Mouse (Mus musculus) lung, postnatal 4 days (tissue): Measurements from ENCODE around the gene Hsbp1.

Experiments
- DNase-seq, 2 experiments: peaks; one replicate each; pipeline ENCODE4 v3.0.0; 2021

Hsbp1 gene

DNA sequence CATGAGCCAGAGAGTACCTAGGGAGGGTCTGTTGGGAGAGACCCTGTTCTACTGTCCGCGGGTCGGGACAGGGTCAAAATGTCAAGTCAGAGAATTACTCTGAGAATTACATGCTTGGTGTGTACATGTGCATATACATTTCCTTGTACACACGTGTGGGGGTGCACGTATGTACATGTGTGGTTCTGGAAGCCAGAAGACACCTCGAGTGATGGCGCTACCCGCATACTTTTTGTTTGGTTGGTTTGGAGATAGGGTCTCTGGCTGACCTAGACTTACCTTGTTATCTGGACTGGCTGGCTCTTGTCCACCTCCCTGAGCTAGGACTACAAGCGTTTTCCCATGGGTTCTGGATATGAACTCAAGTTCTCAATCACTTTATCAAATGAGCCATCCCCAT is 49.8 kb downstream of the Hsbp1 start:
- no peak for DNase-seq

DNA sequence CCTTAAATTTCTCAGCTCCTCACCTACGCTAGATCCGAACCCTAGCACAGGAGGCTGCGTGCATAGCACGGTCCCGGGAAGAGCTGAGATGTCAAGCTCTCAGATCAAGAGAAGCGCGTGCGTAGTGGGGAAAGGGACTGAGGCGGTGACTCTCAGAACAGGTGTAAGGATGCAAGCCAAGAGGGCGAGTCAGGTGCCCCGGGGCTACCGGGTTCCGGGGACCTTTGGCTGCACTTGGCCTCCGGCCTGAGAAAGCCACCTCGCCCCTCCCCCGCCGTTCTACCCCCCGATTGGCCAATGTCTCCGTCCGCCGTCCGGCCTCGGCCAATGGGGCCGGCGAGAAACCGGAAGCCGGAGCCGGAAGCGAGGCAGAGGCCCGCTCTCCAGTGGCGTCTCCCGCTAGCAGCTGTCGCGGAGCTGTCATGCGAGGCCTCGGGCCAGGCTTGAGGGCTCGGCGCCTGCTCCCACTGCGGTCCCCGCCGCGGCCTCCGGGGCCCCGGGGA is 50.3 kb downstream of the Hsbp1 start, which contains the start of gene Mlycd:
Gene Mlycd, plus strand, starts transcription at position 355 of the 503 bp plus-strand sequence.
- peak; percentile 96 to 97 for DNase-seq

DNA sequence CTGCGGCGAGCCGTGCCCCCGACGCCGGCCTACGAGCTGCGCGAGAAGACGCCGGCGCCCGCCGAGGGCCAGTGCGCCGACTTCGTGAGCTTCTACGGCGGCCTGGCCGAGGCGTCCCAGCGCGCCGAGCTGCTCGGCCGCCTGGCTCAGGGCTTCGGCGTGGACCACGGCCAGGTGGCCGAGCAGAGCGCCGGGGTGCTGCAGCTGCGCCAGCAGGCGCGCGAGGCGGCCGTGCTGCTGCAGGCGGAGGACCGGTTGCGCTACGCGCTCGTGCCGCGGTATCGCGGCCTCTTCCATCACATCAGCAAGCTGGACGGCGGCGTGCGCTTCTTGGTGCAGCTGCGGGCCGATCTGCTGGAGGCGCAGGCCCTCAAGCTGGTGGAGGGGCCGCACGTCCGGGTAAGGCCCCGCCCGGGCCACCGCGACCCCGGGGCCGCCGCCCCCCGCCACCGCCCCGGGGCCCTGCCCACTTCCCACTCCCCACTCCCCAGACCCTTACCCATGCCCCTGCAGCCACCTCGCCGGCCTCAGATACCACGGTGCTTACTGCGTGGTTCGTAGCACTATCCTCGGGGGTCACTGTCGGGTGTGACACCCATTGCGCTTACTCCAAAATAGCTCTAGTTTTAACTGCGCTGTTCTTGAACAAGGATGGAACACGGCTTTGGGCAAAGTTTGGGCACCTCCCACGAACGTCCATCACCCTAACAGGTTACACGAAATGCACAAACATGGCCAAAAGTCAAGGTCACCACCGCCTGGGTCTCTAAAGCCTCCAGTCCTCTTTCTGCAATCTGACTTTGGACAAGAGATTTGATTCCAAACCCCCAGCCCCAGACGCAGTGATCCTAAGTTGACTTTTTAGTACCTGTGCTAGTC is 51.0 kb downstream of the Hsbp1 start:
- no peak for DNase-seq
